Mouse (Mus musculus) cerebellum, adult 2 months (tissue): ENCODE results near the gene Clec16a.

Source experiments
- CTCF ChIP-seq: fragments of 200-500 bp; IDR thresholded peaks from 2 replicates; pipeline ENCODE4 v1.5.1; 2011; ENCODE audit warnings: low read depth, mild to moderate bottlenecking, control low read depth, low read length, moderate library complexity, borderline replicate concordance; ENCODE audit not compliant: insufficient read depth
- POLR2A ChIP-seq: fragments of 200-500 bp; IDR thresholded peaks from 2 replicates; pipeline ENCODE4 v1.6.1; 2011; ENCODE audit warnings: low read length, control low read depth, borderline replicate concordance; ENCODE audit not compliant: insufficient read depth

- no peak for TF ChIP-seq POLR2A
- no peak for TF ChIP-seq CTCF
Measured at GRCm38 (mm10) chr16:10575915-10576314, 30.8 kb downstream of the Clec16a start.
